Mouse (Mus musculus): Measurements from ENCODE around the gene Pck2. TPM values are rescaled to one million over a fixed set of nuclear protein-coding genes. Genes with fewer than 3 reads are reported as not detected.

The Pck2 gene
- polyA plus RNA-seq, 1 experiment from 2014 or later: 5.9 TPM

- peak overlapping the region; percentile 98 for H3K27ac ChIP-seq
These were observed 49.8 kb downstream of the Pck2 start for GRCm38 (mm10) chr14:55589771-55590448.

GRCm38 (mm10) chr14:55590748-55591330 lies 50.8 kb downstream of the Pck2 start, which contains the start of gene Psme2:
Gene Psme2 (minus strand): TSS chr14:55591113.
- H3K79me2 ChIP-seq (ENCODE audit: inconsistent target): peaks cover 72% of the 10 kb centered on the region
- peak within 1 kb of the TSS; percentile 97 for H3K4me3 ChIP-seq (ENCODE audit: inconsistent target)
- WGBS (ENCODE audit: missing documents): under 1% methylated on average over 21 of the region's 22 CpGs
- peaks cover 38% of the 10 kb centered on the region for H3K36me3 ChIP-seq (ENCODE audit: inconsistent target)
- peak within 1 kb of the TSS; percentile 98 for H3K27ac ChIP-seq

More at GRCm38 (mm10) chr14:55589771-55590448, 49.8 kb downstream of the Pck2 start:
- Histone ChIP-seq H3K79me2 (ENCODE audit: inconsistent target) (peaks cover 63% of the 10 kb centered on the region), H3K4me3 (ENCODE audit: inconsistent target) (peak overlapping the region; percentile 97), H3K36me3 (ENCODE audit: inconsistent target) (peaks cover 29% of the 10 kb centered on the region)
- WGBS (ENCODE audit: missing documents): 64% methylated on average over 11 of the region's 11 CpGs

GRCm38 (mm10) chr14:55591331-55591891 lies 51.3 kb downstream of the Pck2 start, which contains the start of gene Rnf31:
Gene Rnf31 (plus strand): TSS chr14:55591708.
- peak within 1 kb of the TSS; percentile 98 for H3K27ac ChIP-seq
- H3K79me2 ChIP-seq (ENCODE audit: inconsistent target): peaks cover 78% of the 10 kb centered on the region
- WGBS (ENCODE audit: missing documents): 1% methylated on average over 30 of the region's 33 CpGs
- H3K4me3 ChIP-seq (ENCODE audit: inconsistent target): peak within 1 kb of the TSS; percentile 97
- peaks cover 44% of the 10 kb centered on the region for H3K36me3 ChIP-seq (ENCODE audit: inconsistent target)

GRCm38 (mm10) chr14:55592226-55592625 lies 52.2 kb downstream of the Pck2 start:
- Histone ChIP-seq H3K4me3 (ENCODE audit: inconsistent target) (peak overlapping the region; percentile 97), H3K79me2 (ENCODE audit: inconsistent target) (peaks cover 86% of the 10 kb centered on the region), H3K36me3 (ENCODE audit: inconsistent target) (peaks cover 49% of the 10 kb centered on the region), H3K27ac (peak overlapping the region; percentile 17)
- WGBS (ENCODE audit: missing documents): 5% methylated on average over 16 of the region's 16 CpGs

- WGBS (ENCODE audit: missing documents): 95% methylated on average over 13 of the region's 13 CpGs
- peaks cover 67% of the 10 kb centered on the region for H3K36me3 ChIP-seq (ENCODE audit: inconsistent target)
- peaks cover 61% of the 10 kb centered on the region for H3K79me2 ChIP-seq (ENCODE audit: inconsistent target)
- H3K27ac ChIP-seq: no peak overlapping the region
- H3K4me3 ChIP-seq (ENCODE audit: inconsistent target): no peak overlapping the region
These were observed 56.1 kb downstream of the Pck2 start for GRCm38 (mm10) chr14:55596036-55596690.

- Histone ChIP-seq H3K4me3 (ENCODE audit: inconsistent target) (no peak overlapping the region), H3K27ac (no peak overlapping the region), H3K36me3 (ENCODE audit: inconsistent target) (peaks cover 78% of the 10 kb centered on the region), H3K79me2 (ENCODE audit: inconsistent target) (peaks cover 65% of the 10 kb centered on the region)
- 93% methylated on average over 18 of the region's 21 CpGs for WGBS (ENCODE audit: missing documents)
These were observed 58.7 kb downstream of the Pck2 start for GRCm38 (mm10) chr14:55598521-55599390.

Other genes starting within 250 kb of the Pck2 start
- gene Dhrs4, start 61.5 kb upstream of the Pck2 start, polyA plus RNA-seq (2018): 25.0 to 28.5 TPM (median 26.3 TPM) in 3 replicates
- 0.04 to 0.05 TPM in 2 of 3 replicates, not detected in the other for gene Carmil3, start 49.6 kb upstream of the Pck2 start, polyA plus RNA-seq (2018)
- not detected in 3 replicates for gene Cpne6, start 29.8 kb upstream of the Pck2 start, polyA plus RNA-seq (2018)
- not detected in 3 replicates for gene Nrl, start 15.3 kb upstream of the Pck2 start, polyA plus RNA-seq (2018)
- 44.4 to 59.1 TPM (median 44.6 TPM) in 3 replicates for gene Dcaf11, start 19.7 kb downstream of the Pck2 start, polyA plus RNA-seq (2018)
- gene A730061H03Rik, start 20.1 kb downstream of the Pck2 start, polyA plus RNA-seq (2018): 0.86 TPM in 1 of 3 replicates, not detected in the others
- gene Fitm1, start 35.4 kb downstream of the Pck2 start, polyA plus RNA-seq (2018): not detected in 3 replicates
- 213 to 335 TPM (median 292 TPM) in 3 replicates for gene Psme1, start 37.9 kb downstream of the Pck2 start, polyA plus RNA-seq (2018)
- 11.9 to 22.1 TPM (median 17.9 TPM) in 3 replicates for gene Emc9, start 45.0 kb downstream of the Pck2 start, polyA plus RNA-seq (2018)
- 172 to 350 TPM (median 300 TPM) in 3 replicates for gene Psme2, start 50.8 kb downstream of the Pck2 start, polyA plus RNA-seq (2018)
- 16.3 to 31.6 TPM (median 19.7 TPM) in 3 replicates for gene Rnf31, start 51.4 kb downstream of the Pck2 start, polyA plus RNA-seq (2018)
- 57.2 to 69.1 TPM (median 61.1 TPM) in 3 replicates for gene Irf9, start 63.3 kb downstream of the Pck2 start, polyA plus RNA-seq (2018)
- not detected in 3 replicates for gene Rec8, start 77.8 kb downstream of the Pck2 start, polyA plus RNA-seq (2018)
- gene Ipo4, start 95.7 kb downstream of the Pck2 start, polyA plus RNA-seq (2018): 18.4 to 47.7 TPM (median 21.3 TPM) in 3 replicates
- 0.29 to 1.2 TPM (median 1.1 TPM) in 3 replicates for gene Gm49378, start 97.6 kb downstream of the Pck2 start, polyA plus RNA-seq (2018)
- 35.2 to 63.2 TPM (median 58.1 TPM) in 3 replicates for gene Tm9sf1, start 103.5 kb downstream of the Pck2 start, polyA plus RNA-seq (2018)
- gene Tssk4, start 109.9 kb downstream of the Pck2 start, polyA plus RNA-seq (2018): 0.34 TPM in 1 of 3 replicates, not detected in the others
- 25.4 to 29.3 TPM (median 26.3 TPM) in 3 replicates for gene Mdp1, start 120.2 kb downstream of the Pck2 start, polyA plus RNA-seq (2018)
- 27.4 to 36.4 TPM (median 34.4 TPM) in 3 replicates for gene Gmpr2, start 131.7 kb downstream of the Pck2 start, polyA plus RNA-seq (2018)
- 136 to 262 TPM (median 187 TPM) in 3 replicates for gene Nedd8, start 131.9 kb downstream of the Pck2 start, polyA plus RNA-seq (2018)
- 9.0 to 10.5 TPM (median 10.4 TPM) in 3 replicates for gene Tinf2, start 141.6 kb downstream of the Pck2 start, polyA plus RNA-seq (2018)
- 1.2 to 4.3 TPM (median 3.6 TPM) in 3 replicates for gene Tgm1, start 173.7 kb downstream of the Pck2 start, polyA plus RNA-seq (2018)
- 7.5 to 16.7 TPM (median 12.4 TPM) in 3 replicates for gene Rabggta, start 182.0 kb downstream of the Pck2 start, polyA plus RNA-seq (2018)
- 63.5 to 108 TPM (median 106 TPM) in 3 replicates for gene Dhrs1, start 205.4 kb downstream of the Pck2 start, polyA plus RNA-seq (2018)
- gene Nop9, start 205.4 kb downstream of the Pck2 start, polyA plus RNA-seq (2018): 9.3 to 22.6 TPM (median 12.9 TPM) in 3 replicates
- 0.22 to 0.72 TPM (median 0.41 TPM) in 3 replicates for gene Cideb, start 218.2 kb downstream of the Pck2 start, polyA plus RNA-seq (2018)
- gene Ltb4r2, start 221.2 kb downstream of the Pck2 start, polyA plus RNA-seq (2018): 0.10 TPM in 1 of 3 replicates, not detected in the others
- 0.25 to 0.33 TPM (median 0.32 TPM) in 3 replicates for gene Ltb4r1, start 225.7 kb downstream of the Pck2 start, polyA plus RNA-seq (2018)
- 0.04 to 0.07 TPM in 2 of 3 replicates, not detected in the other for gene Adcy4, start 243.8 kb downstream of the Pck2 start, polyA plus RNA-seq (2018)
- gene Ripk3, start 248.6 kb downstream of the Pck2 start, polyA plus RNA-seq (2018): 11.7 to 24.6 TPM (median 17.7 TPM) in 3 replicates

Measured in macrophage (primary cell).